Comparison of ENCODE assay signal across 8 mouse cellular contexts in the genomic region with DNA sequence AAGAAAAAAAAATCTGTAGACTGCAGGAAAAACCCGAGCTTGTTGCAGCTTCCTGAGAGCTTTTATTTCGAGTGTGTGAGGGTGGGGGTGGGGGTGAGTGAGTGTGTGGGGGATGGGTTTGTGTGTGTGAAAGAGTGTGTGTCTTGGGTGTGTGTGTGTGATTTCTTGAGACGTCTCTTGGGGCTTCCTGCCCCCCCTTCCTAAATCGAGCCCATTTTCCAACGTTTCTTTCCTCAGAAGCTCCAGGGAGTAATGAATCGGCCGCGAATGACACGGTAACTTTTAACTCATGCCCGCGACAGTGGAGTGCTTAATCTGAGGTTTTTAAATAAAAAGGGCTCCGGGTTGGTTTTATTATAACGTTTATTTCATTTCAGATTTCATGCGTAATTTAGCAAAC. TPM values are rescaled to one million over a fixed set of nuclear protein-coding genes. Genes with fewer than 3 reads are reported as not detected.
DNase-seq lines count a peak whose midpoint lies in the region; ATAC-seq and TF ChIP-seq lines count a peak whose summit lies in the region.
"Had no signal": no experiment of that assay in that cellular context is flagged by ENCODE, and none has a peak within 500 bp of the region (broad histone marks: within the 10 kb centered on the region; RNA-seq: fewer than 3 reads in every experiment).

No protein-coding gene starts in this region.

- peaks cover 28% of the 10 kb centered on the region for H3K27me3 ChIP-seq in lung, postnatal 0 days (replicated peaks; ENCODE audit: insufficient read depth, low read length)
- H3K27me3 ChIP-seq in forebrain, postnatal 0 days (ENCODE audit: insufficient read depth, low read length) = no peaks in the 10 kb centered on the region
- peaks cover 87% of the 10 kb centered on the region for H3K27me3 ChIP-seq in liver, embryonic 13.5 days

- no peak for TF ChIP-seq CTCF in lung, postnatal 0 days (IDR thresholded peaks at IDR 0.05)
- no peak for TF ChIP-seq CTCF in lung, adult 2 months (IDR thresholded peaks at IDR 0.05; ENCODE audit: insufficient read depth, low read length)
- no peak for TF ChIP-seq CTCF in forebrain, postnatal 0 days (IDR thresholded peaks at IDR 0.05; ENCODE audit: low read depth)

- ATAC-seq in lung, postnatal 0 days = no peak
- no peak for ATAC-seq in forebrain, postnatal 0 days
- no peak for ATAC-seq in liver, embryonic 13.5 days (ENCODE audit: low read depth)
- ATAC-seq: Patski had no signal

- H3K27ac ChIP-seq in lung, postnatal 0 days (ENCODE audit: low read length) = no peak overlapping the region
- H3K27ac ChIP-seq in forebrain, postnatal 0 days (ENCODE audit: low read depth, low read length) = peak overlapping the region; percentile 97
- no peak overlapping the region for H3K27ac ChIP-seq in liver, embryonic 13.5 days

- WGBS in lung, postnatal 0 days = 2% methylated on average over 14 of the region's 14 CpGs
- WGBS in lung, adult 2 months = 13% methylated on average over 14 of the region's 14 CpGs
- WGBS in forebrain, postnatal 0 days = 5% methylated on average over 14 of the region's 14 CpGs
- 2% methylated on average over 14 of the region's 14 CpGs for WGBS in liver, embryonic 13.5 days (ENCODE audit: insufficient replicate concordance)

- peaks cover 14% of the 10 kb centered on the region for H3K4me1 ChIP-seq in lung, postnatal 0 days (ENCODE audit: insufficient read depth, low read depth, low read length)
- 0 out of 2 replicates have a peak, but pooled peaks cover 2% of the 10 kb centered on the region for H3K4me1 ChIP-seq in lung, adult 2 months (ENCODE audit: control insufficient read depth, insufficient read depth, low read length)
- H3K4me1 ChIP-seq in forebrain, postnatal 0 days (ENCODE audit: insufficient read depth) = 0 out of 2 replicates have a peak, but pooled peaks cover 2% of the 10 kb centered on the region
- peaks cover 20% of the 10 kb centered on the region for H3K4me1 ChIP-seq in liver, embryonic 13.5 days (replicated peaks)

- no peak overlapping the region for H3K9ac ChIP-seq in lung, postnatal 0 days (replicated peaks; ENCODE audit: low read depth)
- peak overlapping the region; percentile 90 for H3K9ac ChIP-seq in forebrain, postnatal 0 days
- H3K9ac ChIP-seq in liver, embryonic 13.5 days = no peak overlapping the region

- H3K4me3 ChIP-seq in lung, postnatal 0 days (ENCODE audit: low read depth, low read length) = 0 out of 2 replicates have a peak overlapping the region, but pooled peaks have one; percentile 72
- H3K4me3 ChIP-seq in lung, adult 2 months (replicated peaks; ENCODE audit: extremely low read depth, low read depth, low read length) = no peak overlapping the region
- peak overlapping the region; percentile 88 for H3K4me3 ChIP-seq in forebrain, postnatal 0 days (ENCODE audit: low read depth, low read length)
- H3K4me3 ChIP-seq in liver, embryonic 13.5 days (replicated peaks) = no peak overlapping the region

- TF ChIP-seq EP300 in lung, postnatal 0 days (IDR thresholded peaks at IDR 0.05) = no peak

- intact Hi-C loops in gastrocnemius, postnatal 14 days (cut with DNase I; ENCODE audit: low total_unique reads) = loop anchor here (10.0 kb wide), 1 partner anchor 409 kb away; no protein-coding TSS in a partner anchor

- peak overlapping the region; percentile 100; the same call in 1 of the 2 replicates for H3K4me2 ChIP-seq in lung, postnatal 0 days (replicated peaks; ENCODE audit: low read depth, low read length)
- peak overlapping the region; percentile 85 for H3K4me2 ChIP-seq in forebrain, postnatal 0 days (ENCODE audit: low read depth)
- peak overlapping the region; percentile 66 for H3K4me2 ChIP-seq in liver, embryonic 13.5 days

- no peak for TF ChIP-seq POLR2A in lung, adult 2 months (IDR thresholded peaks at IDR 0.05; ENCODE audit: borderline replicate concordance, extremely low read depth, low read depth, low read length)

- no peaks in the 10 kb centered on the region for H3K36me3 ChIP-seq in lung, postnatal 0 days (ENCODE audit: insufficient read depth, low read length)
- H3K36me3 ChIP-seq in forebrain, postnatal 0 days (ENCODE audit: insufficient read depth) = peaks cover 15% of the 10 kb centered on the region
- H3K36me3 ChIP-seq in liver, embryonic 13.5 days = no peaks in the 10 kb centered on the region

- no peak for DNase-seq in lung, postnatal 0 days (ENCODE audit: low spot score)
- DNase-seq in lung, adult 2 months = no peak
- DNase-seq in forebrain, postnatal 0 days = no peak
- no peak for DNase-seq in liver, embryonic 13.5 days
- no peak for DNase-seq in cerebellum, postnatal 25 days
- DNase-seq in right cerebral cortex, adult 18-20 months = no peak
- no peak for DNase-seq in gastrocnemius, postnatal 14 days

- H3K9me3 ChIP-seq in lung, postnatal 0 days (ENCODE audit: low read length) = no peaks in the 10 kb centered on the region
- no peaks in the 10 kb centered on the region for H3K9me3 ChIP-seq in forebrain, postnatal 0 days (ENCODE audit: low read length)
- H3K9me3 ChIP-seq in liver, embryonic 13.5 days (replicated peaks) = no peaks in the 10 kb centered on the region

RNA-seq across cellular contexts. Expression of a gene that starts 1.6 kb away (rescaled TPM):
- polyA plus RNA-seq in lung, postnatal 0 days (2015; fragmentation: Nextera tagmentation; extraction: Ambion mirVana) = 6.0 and 6.6 TPM in 2 replicates
- 4.0 and 6.2 TPM in 2 replicates for polyA plus RNA-seq in lung, adult 2 months (2012; rRNA removed)
- total RNA-seq in forebrain, postnatal 0 days (2014; rRNA removed) = 108 and 123 TPM in 2 replicates
- 57.9 and 73.2 TPM in 2 replicates for polyA plus RNA-seq in forebrain, postnatal 0 days (2015; fragmentation: Nextera tagmentation; extraction: Ambion mirVana)
- 1.5 and 1.6 TPM in 2 replicates for polyA plus RNA-seq in liver, embryonic 13.5 days (2015; fragmentation: Nextera tagmentation; extraction: Ambion mirVana)
- total RNA-seq in gastrocnemius, postnatal 14 days (2021) = 10 to 100 TPM; 33.8 to 58.1 TPM

Comparison
In these comparisons a context has a peak if more than half of its experiments do, and no peak if none do; other contexts are left out.
1. H3K4me3 ChIP-seq: peak in lung, postnatal 0 days (single experiment) and forebrain, postnatal 0 days (single experiment); none in lung, adult 2 months (single experiment) and liver, embryonic 13.5 days (single experiment).
2. Peak in every context shown above with its lines, with median percentiles within 50 percentile points of each other: H3K4me2 ChIP-seq.